Mouse (Mus musculus) granulocyte monocyte progenitor cell, adult 5-6 weeks (primary cell): ENCODE data around the gene Hba-a2. TPM values are rescaled to one million over a fixed set of nuclear protein-coding genes. Genes with fewer than 3 reads are reported as not detected.

Source experiments
- ATAC-seq: replicated peaks from 2 replicates; pipeline ENCODE4 v1.8.0; 2016; ENCODE audit warnings: mild to moderate bottlenecking, moderate TSS enrichment, inconsistent platforms; ENCODE audit not compliant: poor library complexity, severe bottlenecking
- total RNA-seq, 2 experiments: library from RNA; stranded (forward) in 1 of 2; stranded (reverse) in 1 of 2; fragments of 200-712, 200-1000 nt in 1 of 2; fragments of >200 nt in 1 of 2; fragmentation: Nextera tagmentation in 1 of 2; gene quantifications; 2 replicates each; pipeline ENCODE4 v1.2.3; 2014 to 2017

Gene Hba-a2
- total RNA-seq, 2 experiments from 2014 or later, result 0.73 to 6.1 TPM

DNA sequence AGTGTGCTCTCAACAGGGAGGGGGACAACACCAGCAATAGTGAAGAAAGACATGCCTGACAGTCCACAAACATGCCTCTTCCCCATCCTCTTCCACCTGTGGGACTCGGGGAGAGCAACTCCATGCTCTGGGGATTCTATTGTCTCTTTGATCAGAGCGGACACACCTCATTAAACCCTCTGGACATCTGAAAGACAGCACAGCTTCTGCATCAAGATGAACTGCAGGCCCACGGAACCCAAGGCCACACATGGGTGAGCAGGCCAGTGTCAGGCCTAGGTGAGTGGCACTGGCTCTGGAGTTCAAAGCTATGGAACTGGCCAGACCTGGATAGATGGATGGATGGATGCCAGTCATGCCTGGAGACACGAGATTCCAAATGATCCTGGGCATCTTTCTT, 13.2 kb downstream of the Hba-a2 start:
- no peak for ATAC-seq

DNA sequence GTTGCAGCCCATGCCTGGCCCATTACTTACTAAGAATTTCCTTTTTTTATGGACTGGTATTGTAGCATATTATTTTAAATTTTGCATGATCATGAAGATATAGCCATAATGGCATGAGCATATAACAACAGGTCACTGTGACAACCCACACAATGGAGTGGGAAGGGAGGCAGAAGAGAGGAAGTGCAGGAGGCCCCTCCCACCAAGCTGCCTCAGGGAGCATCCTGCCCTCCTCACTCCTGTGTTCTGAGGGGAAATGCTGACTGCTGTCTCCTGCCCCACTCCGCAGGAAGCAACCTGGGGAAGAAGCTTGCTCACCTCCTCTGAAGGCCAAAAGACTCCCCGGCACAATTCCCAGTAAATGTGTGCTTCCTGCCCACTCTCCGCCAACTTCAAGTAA, 13.6 kb downstream of the Hba-a2 start:
- peak; percentile 69 for ATAC-seq

GRCm38 (mm10) chr11:32316009-32316408, 19.7 kb downstream of the Hba-a2 start:
- peak; percentile 58 for ATAC-seq

GRCm38 (mm10) chr11:32320507-32321195, 24.4 kb downstream of the Hba-a2 start:
- ATAC-seq, result peak; percentile 64

DNA sequence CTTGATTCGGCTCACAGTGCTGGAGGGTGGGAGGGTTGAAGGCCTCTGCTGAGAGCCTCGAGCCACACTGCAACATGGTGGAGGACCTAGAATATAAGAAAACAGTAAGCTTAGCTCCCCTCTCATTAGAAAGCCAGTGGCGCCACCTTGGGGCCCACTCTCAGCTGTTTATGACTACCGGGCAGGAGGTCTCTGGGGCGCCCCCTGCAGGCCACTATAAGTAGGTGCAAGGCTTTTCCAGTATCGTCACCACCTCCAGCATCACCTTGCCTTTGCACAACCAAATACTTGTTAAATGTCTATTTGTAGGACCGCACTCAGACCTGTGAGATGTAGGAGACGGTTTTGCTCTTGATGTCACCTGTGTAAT, 24.9 kb downstream of the Hba-a2 start:
- ATAC-seq, result peak; percentile 74

DNA sequence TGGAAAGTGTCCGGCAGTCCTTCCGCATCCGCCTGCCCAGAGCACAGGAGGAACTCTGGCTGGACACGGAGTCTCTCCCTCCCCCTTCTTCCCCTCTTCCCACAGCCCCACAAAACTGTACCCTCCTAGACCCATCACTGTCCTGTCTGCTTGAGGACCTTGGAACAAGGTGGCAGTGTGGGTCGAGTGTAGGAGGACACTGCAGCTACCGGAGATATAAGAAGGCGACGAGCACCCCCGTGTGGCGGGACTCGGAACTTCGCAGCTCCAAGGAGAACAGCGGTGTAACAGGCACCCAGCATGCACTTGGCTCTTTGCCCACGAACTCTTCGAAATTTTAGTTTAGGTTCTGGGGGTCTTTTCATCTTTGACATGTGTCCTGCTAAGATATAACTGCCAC, 28.3 kb downstream of the Hba-a2 start:
- peak; percentile 89 for ATAC-seq

DNA sequence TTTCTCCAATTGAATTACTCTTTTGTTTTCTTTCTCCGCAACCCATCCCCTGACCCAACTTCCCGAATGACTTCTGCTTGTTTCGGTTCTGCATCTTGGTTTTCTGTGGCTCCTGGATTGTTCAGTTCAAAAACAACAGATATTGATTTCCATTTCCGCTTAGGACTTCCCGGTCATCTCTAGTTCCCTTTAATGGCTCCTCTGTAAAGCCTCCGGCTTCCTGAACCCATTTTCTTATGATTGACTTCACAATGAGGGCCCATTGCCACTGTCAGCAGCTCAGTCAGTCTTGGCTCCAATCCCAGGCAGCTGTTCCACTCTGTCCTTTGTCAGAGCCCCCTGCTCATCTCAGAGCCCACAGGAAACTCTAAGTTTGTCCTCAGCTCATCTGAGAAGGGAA, 34.8 kb downstream of the Hba-a2 start:
- ATAC-seq, result peak; percentile 87

DNA sequence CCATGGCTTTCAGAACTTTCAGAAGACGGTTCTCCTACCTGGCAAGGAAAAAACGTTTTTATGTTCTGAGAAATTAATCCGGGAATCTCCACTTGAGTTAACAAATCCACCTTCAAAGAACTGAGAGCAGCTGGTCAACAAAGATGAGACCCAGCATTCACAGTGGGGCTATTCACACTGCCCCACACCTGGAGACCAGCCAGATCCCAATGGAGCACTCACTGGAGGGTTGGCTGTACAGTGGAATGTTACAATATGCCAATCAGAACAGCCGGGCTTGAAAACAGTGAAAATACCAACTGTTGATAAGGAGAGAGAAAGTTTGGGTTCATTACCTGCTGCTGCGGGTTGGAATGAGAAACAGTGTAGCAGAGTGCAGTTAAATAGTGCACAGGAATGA, 35.6 kb downstream of the Hba-a2 start:
- ATAC-seq, result no peak

- ATAC-seq, result peak; percentile 66
Measured at GRCm38 (mm10) chr11:32333235-32333634, 36.9 kb downstream of the Hba-a2 start.

- ATAC-seq, result no peak
Measured at GRCm38 (mm10) chr11:32336435-32336907, 40.2 kb downstream of the Hba-a2 start.

DNA sequence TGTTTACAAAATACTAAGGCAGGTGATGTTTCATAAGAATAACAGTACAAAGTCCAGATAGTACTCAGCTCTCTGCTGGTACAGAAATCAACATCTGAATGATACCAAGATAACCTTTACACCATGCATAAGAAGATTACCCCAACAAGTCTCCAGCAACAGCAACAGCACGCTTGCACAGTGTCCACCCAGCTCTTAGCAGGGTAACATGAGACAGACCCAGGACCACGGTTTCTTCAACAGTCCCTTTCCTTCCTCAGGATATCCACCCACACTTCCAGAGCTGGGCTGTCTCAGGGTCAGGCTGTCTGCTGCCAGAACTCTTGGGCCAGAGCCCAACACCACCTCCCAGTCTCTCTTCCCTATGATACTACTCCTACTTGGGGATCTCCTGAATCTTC, 42.8 kb downstream of the Hba-a2 start:
- ATAC-seq, result no peak

DNA sequence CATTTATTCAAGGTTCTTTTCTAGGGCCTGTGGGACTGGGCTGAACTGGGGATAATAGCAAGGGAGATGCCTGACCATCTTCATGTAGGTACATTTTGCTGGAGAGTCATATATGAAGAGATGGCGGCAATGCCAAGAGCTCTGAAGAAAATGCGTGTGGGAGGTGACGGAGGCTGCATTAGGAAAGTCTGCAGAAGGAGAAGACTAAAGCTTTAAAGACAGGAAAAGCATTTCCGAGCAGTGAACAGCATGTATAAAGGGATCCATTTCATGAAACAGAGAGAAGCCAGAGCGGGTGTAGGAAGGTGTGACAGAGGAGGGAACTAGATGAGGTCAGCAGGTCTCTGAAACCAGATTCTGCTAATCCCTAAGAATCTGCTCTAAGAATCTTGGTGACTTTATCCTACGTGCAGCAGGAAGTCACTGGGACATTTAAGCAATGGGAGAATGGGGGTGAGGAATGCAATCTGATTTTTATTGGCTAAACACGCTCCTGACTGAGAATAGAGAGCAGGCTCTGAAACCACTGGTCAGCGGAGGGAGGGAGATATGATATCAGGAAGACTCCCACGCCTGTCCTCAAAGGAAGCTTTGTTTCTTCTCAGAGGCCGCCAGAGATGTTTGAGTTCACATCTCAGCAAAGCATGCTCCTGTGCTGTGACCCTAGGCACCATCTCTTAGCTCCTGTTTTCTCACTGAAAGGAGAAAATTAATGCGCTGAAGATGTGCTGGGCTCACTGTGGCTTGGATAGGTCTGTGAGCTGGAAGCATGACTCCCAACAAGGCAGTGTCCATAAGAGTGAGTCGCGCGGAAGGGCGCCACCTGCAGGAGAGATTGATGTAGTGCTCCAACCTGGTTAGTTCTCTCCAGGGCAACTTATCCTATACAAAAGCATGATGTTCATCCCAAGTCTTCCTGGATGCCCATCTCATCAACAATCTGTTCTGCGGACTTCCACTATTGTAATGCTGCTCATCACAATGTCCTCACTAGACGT, 44.5 kb downstream of the Hba-a2 start:
- peak; percentile 67 for ATAC-seq

DNA sequence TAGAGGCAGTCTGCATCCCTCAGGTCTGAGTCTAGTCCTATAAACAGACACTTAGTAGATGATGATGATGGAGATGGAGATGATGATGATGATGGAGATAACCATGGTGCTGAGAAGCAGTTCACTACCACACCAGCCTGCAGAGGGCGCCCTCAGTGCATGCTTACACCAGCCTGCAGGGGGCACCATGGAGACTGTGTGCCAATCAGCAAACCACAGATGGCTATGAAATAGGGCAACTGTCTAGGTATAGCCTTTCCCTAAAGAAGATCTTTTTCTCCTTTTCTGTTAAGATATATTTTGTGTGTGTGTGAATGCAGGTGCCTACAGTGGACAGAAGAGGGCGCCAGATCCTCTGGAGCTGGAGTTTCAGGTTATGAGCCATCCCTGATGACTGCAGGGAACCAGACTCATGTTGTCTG, 46.5 kb downstream of the Hba-a2 start:
- ATAC-seq, result peak; percentile 79

DNA sequence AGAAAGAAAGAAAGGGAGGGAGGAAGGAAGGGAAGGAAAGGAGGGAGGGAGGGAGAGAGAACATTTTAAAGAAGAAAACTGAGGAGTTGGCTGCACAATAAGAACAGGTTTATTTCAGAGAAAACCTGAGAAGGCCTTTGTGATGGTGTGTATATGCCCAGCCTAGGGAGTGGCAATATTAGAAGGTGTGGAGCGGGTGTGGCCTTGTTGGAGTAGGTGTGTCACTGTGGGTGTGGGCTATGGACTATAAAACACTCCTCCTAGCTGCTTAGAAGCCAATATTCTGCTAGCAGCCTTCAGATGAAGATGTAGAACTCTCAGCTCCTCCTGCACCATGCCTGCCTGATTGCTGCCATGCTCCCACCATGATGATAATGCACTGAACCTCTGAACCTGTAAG, 47.1 kb downstream of the Hba-a2 start:
- ATAC-seq, result no peak

DNA sequence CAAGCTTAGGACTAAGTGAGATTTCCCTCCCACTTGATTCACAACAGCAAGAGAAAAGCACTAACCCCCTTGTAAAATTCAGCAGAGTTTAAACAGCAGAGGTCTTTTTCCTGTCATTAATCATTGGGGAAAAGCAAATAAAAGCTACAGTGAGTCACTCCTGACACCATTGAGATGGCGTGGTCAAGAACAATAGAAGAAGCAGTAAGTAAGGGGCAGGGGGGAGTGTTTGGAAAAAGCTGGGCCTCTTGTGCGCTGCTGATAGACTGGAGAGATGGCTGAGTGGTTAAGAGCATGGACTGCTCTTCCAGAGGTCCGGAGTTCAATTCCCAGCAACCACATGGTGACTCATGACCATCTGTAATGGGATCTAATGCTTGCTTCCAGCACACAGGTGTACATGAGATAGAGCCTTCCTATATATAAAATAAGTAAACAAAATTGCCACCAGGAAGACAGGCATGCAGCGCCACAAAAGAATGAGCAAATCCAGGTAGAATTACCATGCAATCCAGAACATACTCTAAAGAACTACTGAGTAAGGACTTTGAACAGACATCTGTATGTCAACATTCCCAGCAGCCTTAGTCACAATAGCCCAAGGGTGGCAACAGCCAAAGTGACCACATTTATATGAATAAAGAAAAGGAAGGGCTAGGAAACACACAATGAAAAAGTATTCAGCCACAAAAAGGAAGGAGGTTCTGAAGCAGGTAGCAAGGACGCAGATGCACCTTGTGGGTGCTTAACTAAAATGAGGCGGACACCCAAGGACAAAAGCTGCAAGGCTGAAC, 49.4 kb downstream of the Hba-a2 start:
- no peak for ATAC-seq

Other genes starting within 250 kb of the Hba-a2 start
- not detected in 2 replicates for gene Il9r, start 96.2 kb upstream of the Hba-a2 start, total RNA-seq (2014; fragmentation: Nextera tagmentation)
- not detected in 2 replicates for gene Il9r, start 96.2 kb upstream of the Hba-a2 start, total RNA-seq (2017)
- 50.3 and 58.3 TPM in 2 replicates for gene Snrnp25, start 91.1 kb upstream of the Hba-a2 start, total RNA-seq (2014; fragmentation: Nextera tagmentation)
- 75.1 and 78.0 TPM in 2 replicates for gene Snrnp25, start 91.1 kb upstream of the Hba-a2 start, total RNA-seq (2017)
- gene Rhbdf1, start 74.2 kb upstream of the Hba-a2 start, total RNA-seq (2014; fragmentation: Nextera tagmentation), result 0.26 TPM in 1 of 2 replicates, not detected in the other
- gene Rhbdf1, start 74.2 kb upstream of the Hba-a2 start, total RNA-seq (2017), result 1.0 TPM in 1 of 2 replicates, not detected in the other
- gene Mpg, start 70.0 kb upstream of the Hba-a2 start, total RNA-seq (2014; fragmentation: Nextera tagmentation), result 11.6 and 12.9 TPM in 2 replicates
- gene Mpg, start 70.0 kb upstream of the Hba-a2 start, total RNA-seq (2017), result 4.4 and 5.7 TPM in 2 replicates
- 25.3 and 28.6 TPM in 2 replicates for gene Nprl3, start 28.8 kb upstream of the Hba-a2 start, total RNA-seq (2014; fragmentation: Nextera tagmentation)
- 17.7 and 18.6 TPM in 2 replicates for gene Nprl3, start 28.8 kb upstream of the Hba-a2 start, total RNA-seq (2017)
- gene Hba-x, start 20.1 kb upstream of the Hba-a2 start, total RNA-seq (2014; fragmentation: Nextera tagmentation), result not detected in 2 replicates
- gene Hba-x, start 20.1 kb upstream of the Hba-a2 start, total RNA-seq (2017), result not detected in 2 replicates
- 2.8 TPM in 1 of 2 replicates, not detected in the other for gene Hba-a1, start 13.0 kb upstream of the Hba-a2 start, total RNA-seq (2014; fragmentation: Nextera tagmentation)
- 0.46 and 0.52 TPM in 2 replicates for gene Hba-a1, start 13.0 kb upstream of the Hba-a2 start, total RNA-seq (2017)
- gene Hbq1b, start 9.5 kb upstream of the Hba-a2 start, total RNA-seq (2014; fragmentation: Nextera tagmentation), result not detected in 2 replicates
- not detected in 2 replicates for gene Hbq1b, start 9.5 kb upstream of the Hba-a2 start, total RNA-seq (2017)
- not detected in 2 replicates for gene Hbq1a, start 3.6 kb downstream of the Hba-a2 start, total RNA-seq (2014; fragmentation: Nextera tagmentation)
- gene Hbq1a, start 3.6 kb downstream of the Hba-a2 start, total RNA-seq (2017), result not detected in 2 replicates
- gene Sh3pxd2b, start 51.3 kb downstream of the Hba-a2 start, total RNA-seq (2014; fragmentation: Nextera tagmentation), result 10.1 and 13.5 TPM in 2 replicates
- 1.8 and 3.4 TPM in 2 replicates for gene Sh3pxd2b, start 51.3 kb downstream of the Hba-a2 start, total RNA-seq (2017)
- 9.5 and 14.1 TPM in 2 replicates for gene Ubtd2, start 158.9 kb downstream of the Hba-a2 start, total RNA-seq (2014; fragmentation: Nextera tagmentation)
- gene Ubtd2, start 158.9 kb downstream of the Hba-a2 start, total RNA-seq (2017), result 3.6 and 7.3 TPM in 2 replicates
- not detected in 2 replicates for gene Efcab9, start 235.6 kb downstream of the Hba-a2 start, total RNA-seq (2014; fragmentation: Nextera tagmentation)
- 1.2 TPM in 1 of 2 replicates, not detected in the other for gene Efcab9, start 235.6 kb downstream of the Hba-a2 start, total RNA-seq (2017)
- 13.3 and 15.7 TPM in 2 replicates for gene Stk10, start 236.8 kb downstream of the Hba-a2 start, total RNA-seq (2014; fragmentation: Nextera tagmentation)
- gene Stk10, start 236.8 kb downstream of the Hba-a2 start, total RNA-seq (2017), result 12.7 and 13.2 TPM in 2 replicates